Mouse (Mus musculus): Measurements from ENCODE around the gene Rsad2. TPM values are rescaled to one million over a fixed set of nuclear protein-coding genes. Genes with fewer than 3 reads are reported as not detected.

The Rsad2 gene
- total and polyA plus RNA-seq, 2 experiments = 3.6 to 6.2 TPM

- peak overlapping the region; percentile 56 for H3K27ac ChIP-seq (replicated peaks; ENCODE audit: insufficient read depth, low read depth, low read length)
- no peak overlapping the region for H3K9ac ChIP-seq (ENCODE audit: low read depth, low read length)
- 64% methylated on average over 10 of the region's 10 CpGs for WGBS
- no peak overlapping the region for H3K4me3 ChIP-seq (ENCODE audit: insufficient read depth, low read depth, low read length)
- peaks cover 3% of the 10 kb centered on the region; the same call in 1 of the 2 replicates for H3K79me2 ChIP-seq (ENCODE audit: control insufficient read depth, insufficient read depth, low read length)
- peak; percentile 41 for DNase-seq (ENCODE audit: extremely low read depth, low read depth, low spot score)
- H3K4me1 ChIP-seq (ENCODE audit: control insufficient read depth, insufficient read depth, low read length) = peaks cover 20% of the 10 kb centered on the region
- TF ChIP-seq CTCF (IDR thresholded peaks at IDR 0.05; ENCODE audit: low read depth, low read length) = no peak
- no peak for TF ChIP-seq POLR2A (IDR thresholded peaks at IDR 0.05; ENCODE audit: extremely low read depth, insufficient read depth, low read length)
- no peaks in the 10 kb centered on the region for H3K27me3 ChIP-seq (ENCODE audit: control insufficient read depth, insufficient read depth, low read length)
- H3K36me3 ChIP-seq (ENCODE audit: control insufficient read depth, insufficient read depth, low read length) = no peaks in the 10 kb centered on the region
Observed at GRCm38 (mm10) chr12:26401696-26402470, 54.4 kb downstream of the Rsad2 start.

GRCm38 (mm10) chr12:26401254-26401653 is 55.0 kb downstream of the Rsad2 start:
- Histone ChIP-seq H3K27me3 (ENCODE audit: control insufficient read depth, insufficient read depth, low read length) (no peaks in the 10 kb centered on the region), H3K9ac (ENCODE audit: low read depth, low read length) (no peak overlapping the region), H3K4me3 (ENCODE audit: insufficient read depth, low read depth, low read length) (no peak overlapping the region), H3K79me2 (ENCODE audit: control insufficient read depth, insufficient read depth, low read length) (peaks cover 3% of the 10 kb centered on the region; the same call in 1 of the 2 replicates), H3K27ac (replicated peaks; ENCODE audit: insufficient read depth, low read depth, low read length) (peak overlapping the region; percentile 56), H3K36me3 (ENCODE audit: control insufficient read depth, insufficient read depth, low read length) (no peaks in the 10 kb centered on the region), H3K4me1 (ENCODE audit: control insufficient read depth, insufficient read depth, low read length) (peaks cover 20% of the 10 kb centered on the region)
- no peak for TF ChIP-seq POLR2A (IDR thresholded peaks at IDR 0.05; ENCODE audit: extremely low read depth, insufficient read depth, low read length)
- TF ChIP-seq CTCF (IDR thresholded peaks at IDR 0.05; ENCODE audit: low read depth, low read length) = no peak
- no peak for DNase-seq (ENCODE audit: extremely low read depth, low read depth, low spot score)
- WGBS = 78% methylated on average over 1 of the region's 1 CpGs

- Histone ChIP-seq H3K4me1 (ENCODE audit: control insufficient read depth, insufficient read depth, low read length) (peaks cover 20% of the 10 kb centered on the region), H3K79me2 (ENCODE audit: control insufficient read depth, insufficient read depth, low read length) (peaks cover 3% of the 10 kb centered on the region; the same call in 1 of the 2 replicates), H3K4me3 (ENCODE audit: insufficient read depth, low read depth, low read length) (no peak overlapping the region), H3K36me3 (ENCODE audit: control insufficient read depth, insufficient read depth, low read length) (no peaks in the 10 kb centered on the region), H3K27me3 (ENCODE audit: control insufficient read depth, insufficient read depth, low read length) (no peaks in the 10 kb centered on the region), H3K9ac (ENCODE audit: low read depth, low read length) (no peak overlapping the region), H3K27ac (replicated peaks; ENCODE audit: insufficient read depth, low read depth, low read length) (peak overlapping the region; percentile 21; the same call in 1 of the 2 replicates)
- no peak for TF ChIP-seq CTCF (IDR thresholded peaks at IDR 0.05; ENCODE audit: low read depth, low read length)
- no peak for TF ChIP-seq POLR2A (IDR thresholded peaks at IDR 0.05; ENCODE audit: extremely low read depth, insufficient read depth, low read length)
- 90% methylated on average over 1 of the region's 1 CpGs for WGBS
- DNase-seq (ENCODE audit: extremely low read depth, low read depth, low spot score) = peak; percentile 96
Observed at GRCm38 (mm10) chr12:26400762-26401161, 55.5 kb downstream of the Rsad2 start.

GRCm38 (mm10) chr12:26399391-26399790 is 56.9 kb downstream of the Rsad2 start:
- Histone ChIP-seq H3K4me1 (ENCODE audit: control insufficient read depth, insufficient read depth, low read length) (peaks cover 14% of the 10 kb centered on the region), H3K27me3 (ENCODE audit: control insufficient read depth, insufficient read depth, low read length) (no peaks in the 10 kb centered on the region), H3K27ac (replicated peaks; ENCODE audit: insufficient read depth, low read depth, low read length) (no peak overlapping the region), H3K36me3 (ENCODE audit: control insufficient read depth, insufficient read depth, low read length) (no peaks in the 10 kb centered on the region), H3K79me2 (ENCODE audit: control insufficient read depth, insufficient read depth, low read length) (peaks cover 3% of the 10 kb centered on the region; the same call in 1 of the 2 replicates), H3K4me3 (ENCODE audit: insufficient read depth, low read depth, low read length) (no peak overlapping the region), H3K9ac (ENCODE audit: low read depth, low read length) (no peak overlapping the region)
- TF ChIP-seq CTCF (IDR thresholded peaks at IDR 0.05; ENCODE audit: low read depth, low read length) = no peak
- TF ChIP-seq POLR2A (IDR thresholded peaks at IDR 0.05; ENCODE audit: extremely low read depth, insufficient read depth, low read length) = no peak
- WGBS = 91% methylated on average over 6 of the region's 6 CpGs
- DNase-seq (ENCODE audit: extremely low read depth, low read depth, low spot score) = no peak

GRCm38 (mm10) chr12:26398597-26398996 is 57.7 kb downstream of the Rsad2 start:
- H3K27ac ChIP-seq (replicated peaks; ENCODE audit: insufficient read depth, low read depth, low read length) = no peak overlapping the region
- TF ChIP-seq CTCF (IDR thresholded peaks at IDR 0.05; ENCODE audit: low read depth, low read length) (no peak), POLR2A (IDR thresholded peaks at IDR 0.05; ENCODE audit: extremely low read depth, insufficient read depth, low read length) (no peak)
- peak; percentile 61 for DNase-seq (ENCODE audit: extremely low read depth, low read depth, low spot score)

More at GRCm38 (mm10) chr12:26398597-26398996, 57.7 kb downstream of the Rsad2 start:
- Histone ChIP-seq H3K27me3 (ENCODE audit: control insufficient read depth, insufficient read depth, low read length) (no peaks in the 10 kb centered on the region), H3K4me3 (ENCODE audit: insufficient read depth, low read depth, low read length) (no peak overlapping the region), H3K4me1 (ENCODE audit: control insufficient read depth, insufficient read depth, low read length) (peaks cover 10% of the 10 kb centered on the region), H3K9ac (ENCODE audit: low read depth, low read length) (no peak overlapping the region), H3K36me3 (ENCODE audit: control insufficient read depth, insufficient read depth, low read length) (no peaks in the 10 kb centered on the region), H3K79me2 (ENCODE audit: control insufficient read depth, insufficient read depth, low read length) (peaks cover 3% of the 10 kb centered on the region; the same call in 1 of the 2 replicates)
- 37% methylated on average over 2 of the region's 2 CpGs for WGBS
